Mouse (Mus musculus): ENCODE measurements at regions not wholly inside any gene's neighbourhood (a gene's known extent, or its start where the extent isn't known, plus 50 kb on each side); places are given as distances from the start of the nearest gene placed in this dataset.

GRCm38 (mm10) chr10:92006467-92006866 is 715.8 kb downstream of the Nedd1 start:
- TF ChIP-seq CTCF (IDR thresholded peaks at IDR 0.05; ENCODE audit: control insufficient read depth, insufficient read depth, insufficient read length) (no peak), MAX (IDR thresholded peaks at IDR 0.05) (no peak), MYOD1 (IDR thresholded peaks at IDR 0.05; ENCODE audit: control insufficient read depth, insufficient read length, low read depth) (no peak), USF1 (IDR thresholded peaks at IDR 0.05; ENCODE audit: low read depth) (no peak), MYOG (IDR thresholded peaks at IDR 0.05; ENCODE audit: control insufficient read depth, extremely low read depth, insufficient read length) (no peak)
